Mouse (Mus musculus): Measurements from ENCODE around the gene Zbtb20.

Zbtb20 gene

GRCm38 (mm10) chr16:43396849-43397628, 521.4 kb downstream of the Zbtb20 start:
- no peak for DNase-seq (ENCODE audit: low spot score)

GRCm38 (mm10) chr16:43397629-43398323, 522.1 kb downstream of the Zbtb20 start:
- no peak for DNase-seq (ENCODE audit: low spot score)

GRCm38 (mm10) chr16:43399428-43399827, 523.7 kb downstream of the Zbtb20 start:
- no peak for DNase-seq (ENCODE audit: low spot score)

GRCm38 (mm10) chr16:43400046-43400445, 524.4 kb downstream of the Zbtb20 start:
- DNase-seq (ENCODE audit: low spot score): no peak

- no peak for DNase-seq (ENCODE audit: low spot score)
Measured at GRCm38 (mm10) chr16:43400949-43401348, 525.3 kb downstream of the Zbtb20 start.

- no peak for DNase-seq (ENCODE audit: low spot score)
Measured at GRCm38 (mm10) chr16:43402888-43403287, 527.2 kb downstream of the Zbtb20 start.

GRCm38 (mm10) chr16:43405089-43405488, 529.4 kb downstream of the Zbtb20 start:
- DNase-seq (ENCODE audit: low spot score): no peak

- DNase-seq (ENCODE audit: low spot score): no peak
Measured at GRCm38 (mm10) chr16:43407594-43408142, 532.0 kb downstream of the Zbtb20 start.

- no peak for DNase-seq (ENCODE audit: low spot score)
Measured at GRCm38 (mm10) chr16:43408622-43409021, 532.9 kb downstream of the Zbtb20 start.

- no peak for DNase-seq (ENCODE audit: low spot score)
Measured at GRCm38 (mm10) chr16:43409108-43409909, 533.6 kb downstream of the Zbtb20 start.

- peak; percentile 26 for DNase-seq (ENCODE audit: low spot score)
Measured at GRCm38 (mm10) chr16:43409910-43410612, 534.4 kb downstream of the Zbtb20 start.

- DNase-seq (ENCODE audit: low spot score): peak; percentile 13
Measured at GRCm38 (mm10) chr16:43410613-43410974, 534.9 kb downstream of the Zbtb20 start.

GRCm38 (mm10) chr16:43415864-43416263, 540.2 kb downstream of the Zbtb20 start:
- no peak for DNase-seq (ENCODE audit: low spot score)

- DNase-seq (ENCODE audit: low spot score): no peak
Measured at GRCm38 (mm10) chr16:43419923-43420322, 544.2 kb downstream of the Zbtb20 start.

- DNase-seq (ENCODE audit: low spot score): no peak
Measured at GRCm38 (mm10) chr16:43428955-43429354, 553.3 kb downstream of the Zbtb20 start.

GRCm38 (mm10) chr16:43430030-43430429, 554.3 kb downstream of the Zbtb20 start:
- no peak for DNase-seq (ENCODE audit: low spot score)

- no peak for DNase-seq (ENCODE audit: low spot score)
Measured at GRCm38 (mm10) chr16:43431514-43432371, 556.1 kb downstream of the Zbtb20 start.

GRCm38 (mm10) chr16:43434941-43435340, 559.3 kb downstream of the Zbtb20 start:
- DNase-seq (ENCODE audit: low spot score): peak; percentile 14

- DNase-seq (ENCODE audit: low spot score): no peak
Measured at GRCm38 (mm10) chr16:43438878-43439371, 563.2 kb downstream of the Zbtb20 start.

GRCm38 (mm10) chr16:43441392-43441791, 565.7 kb downstream of the Zbtb20 start:
- no peak for DNase-seq (ENCODE audit: low spot score)

Data from MN1 (cell line).